Mouse (Mus musculus) lung, postnatal 0 days (tissue): ENCODE results near the gene Olfr273. TPM values are rescaled to one million over a fixed set of nuclear protein-coding genes. Genes with fewer than 3 reads are reported as not detected.
"Not testable (repeated sequence)": the region's sequence is repeated elsewhere in the genome, so short reads cannot be mapped to it uniquely, and the experiment has no call there.

Source experiments
- ATAC-seq: fragments of 200-750 bp; cut with Nextera tagmentation; 2 replicates; pipeline ENCODE4 v1.8.0; 2017; ENCODE audit warnings: moderate library complexity
- DNase-seq: peaks from one replicate; pipeline ENCODE4 v3.0.0-alpha.2; 2016; ENCODE audit warnings: low spot score
- H3K27ac ChIP-seq: fragments of 300-500 bp; sonication (generic); 2 replicates; pipeline ENCODE4 v1.5.1; 2014; ENCODE audit warnings: antibody characterized with exemption, mild to moderate bottlenecking, low read length, mixed read lengths
- H3K27me3 ChIP-seq: fragments of 300-500 bp; sonication (generic); replicated peaks from 2 replicates; pipeline ENCODE4 v1.6.1; 2014; ENCODE audit warnings: low read length, mixed read lengths; ENCODE audit not compliant: insufficient read depth
- H3K36me3 ChIP-seq: fragments of 300-500 bp; sonication (generic); 2 replicates; pipeline ENCODE4 v1.6.1; 2014; ENCODE audit warnings: low read length, mixed read lengths; ENCODE audit not compliant: insufficient read depth
- H3K4me1 ChIP-seq: fragments of 300-500 bp; sonication (generic); 2 replicates; pipeline ENCODE4 v1.6.1; 2014; ENCODE audit warnings: antibody characterized with exemption, low read depth, low read length, mixed read lengths; ENCODE audit not compliant: insufficient read depth
- H3K4me2 ChIP-seq: fragments of 300-500 bp; sonication (generic); replicated peaks from 2 replicates; pipeline ENCODE4 v1.6.1; 2014; ENCODE audit warnings: low read depth, mild to moderate bottlenecking, low read length, moderate library complexity, mixed read lengths
- H3K4me3 ChIP-seq: fragments of 300-500 bp; sonication (generic); 2 replicates; pipeline ENCODE4 v1.5.1; 2014; ENCODE audit warnings: low read depth, low read length
- H3K9ac ChIP-seq: fragments of 300-500 bp; sonication (generic); replicated peaks from 2 replicates; pipeline ENCODE4 v1.6.1; 2014; ENCODE audit warnings: low read depth, mild to moderate bottlenecking
- H3K9me3 ChIP-seq: fragments of 300-500 bp; sonication (generic); 2 replicates; pipeline ENCODE4 v1.6.1; 2016; ENCODE audit warnings: low read length, mixed read lengths
- CTCF ChIP-seq: IDR thresholded peaks from 2 replicates; pipeline ENCODE4 v1.5.1; 2016; ENCODE audit warnings: antibody characterized with exemption, mild to moderate bottlenecking
- EP300 ChIP-seq: IDR thresholded peaks from 2 replicates; pipeline ENCODE4 v1.6.1; 2016; ENCODE audit warnings: antibody characterized with exemption, mild to moderate bottlenecking, control low read depth
- WGBS: fragments of 180-500 bp; shearing (Covaris S2); extraction: QIAGEN DNeasy Blood & Tissue Kit; methylation state at CpG from one replicate; pipeline ENCODE4 v1.1.7; 2014; 5-methylcytosine and 5-hydroxymethylcytosine counted together
- polyA plus RNA-seq: library from polyadenylated mRNA; unstranded; fragments of >200 nt; fragmentation: Nextera tagmentation; extraction: Ambion mirVana; gene quantifications from 2 replicates; pipeline ENCODE4 v1.2.1, GENCODE M21; 2015

Olfr273 gene
- polyA plus RNA-seq = not detected in 2 replicates

- Histone ChIP-seq H3K9ac (no peak within 1 kb of the TSS), H3K4me3 (no peak within 1 kb of the TSS), H3K9me3 (no peaks in the 10 kb centered on the region), H3K36me3 (no peaks in the 10 kb centered on the region), H3K4me1 (no peaks in the 10 kb centered on the region), H3K27me3 (no peaks in the 10 kb centered on the region), H3K27ac (no peak within 1 kb of the TSS), H3K4me2 (no peak within 1 kb of the TSS)
- ATAC-seq (no peak), DNase-seq (no peak)
- WGBS = 65% methylated on average over 1 of the region's 1 CpGs
- TF ChIP-seq CTCF (no peak), EP300 (no peak)
Measured at GRCm38 (mm10) chr4:52859136-52859535, at the start of gene Olfr273. Gene Olfr273, minus strand, starts transcription at chr4:52859236.

GRCm38 (mm10) chr4:52864156-52864555 lies 5.1 kb upstream of the Olfr273 start:
- no peak for ATAC-seq
- H3K9ac ChIP-seq = no peak overlapping the region
- H3K4me3 ChIP-seq = no peak overlapping the region
- no peaks in the 10 kb centered on the region for H3K9me3 ChIP-seq
- TF ChIP-seq CTCF (no peak), EP300 (no peak)
- no peak for DNase-seq
- WGBS = 87% methylated on average over 9 of the region's 9 CpGs
- no peaks in the 10 kb centered on the region for H3K4me1 ChIP-seq
- H3K27ac ChIP-seq = no peak overlapping the region
- H3K4me2 ChIP-seq = no peak overlapping the region
- H3K36me3 ChIP-seq = no peaks in the 10 kb centered on the region
- H3K27me3 ChIP-seq = no peaks in the 10 kb centered on the region

GRCm38 (mm10) chr4:52849672-52850071 lies 9.4 kb downstream of the Olfr273 start:
- Histone ChIP-seq H3K4me3 (no peak overlapping the region), H3K27ac (no peak overlapping the region), H3K9me3 (no peaks in the 10 kb centered on the region), H3K9ac (no peak overlapping the region), H3K4me1 (no peaks in the 10 kb centered on the region), H3K27me3 (no peaks in the 10 kb centered on the region), H3K36me3 (no peaks in the 10 kb centered on the region), H3K4me2 (no peak overlapping the region)
- DNase-seq (no peak), ATAC-seq (no peak)
- TF ChIP-seq CTCF = no peak
- TF ChIP-seq EP300 = no peak
- 77% methylated on average over 5 of the region's 5 CpGs for WGBS

- Histone ChIP-seq H3K36me3 (no peaks in the 10 kb centered on the region), H3K27me3 (no peaks in the 10 kb centered on the region), H3K9ac (no peak overlapping the region), H3K4me2 (no peak overlapping the region), H3K4me1 (no peaks in the 10 kb centered on the region), H3K9me3 (no peaks in the 10 kb centered on the region), H3K4me3 (no peak overlapping the region), H3K27ac (no peak overlapping the region)
- ATAC-seq = no peak
- DNase-seq = no peak
- WGBS = 48% methylated on average over 4 of the region's 4 CpGs
- TF ChIP-seq CTCF = no peak
- TF ChIP-seq EP300 = no peak
Measured at GRCm38 (mm10) chr4:52849039-52849635, 9.9 kb downstream of the Olfr273 start.

- H3K4me2 ChIP-seq, ATAC-seq, DNase-seq, H3K36me3 ChIP-seq, H3K9ac ChIP-seq, H3K4me3 ChIP-seq, H3K9me3 ChIP-seq, H3K4me1 ChIP-seq, H3K27me3 ChIP-seq, H3K27ac ChIP-seq: not testable (repeated sequence)
- 14% methylated on average over 1 of the region's 1 CpGs for WGBS
Measured at GRCm38 (mm10) chr4:52845411-52845810, 13.6 kb downstream of the Olfr273 start.

GRCm38 (mm10) chr4:52821375-52821774 lies 37.7 kb downstream of the Olfr273 start:
- 91% methylated on average over 11 of the region's 11 CpGs for WGBS
- no peaks in the 10 kb centered on the region for H3K36me3 ChIP-seq
- no peak overlapping the region for H3K4me2 ChIP-seq
- H3K4me1 ChIP-seq = no peaks in the 10 kb centered on the region
- TF ChIP-seq CTCF (no peak), EP300 (no peak)
- H3K4me3 ChIP-seq = no peak overlapping the region
- H3K9me3 ChIP-seq = no peaks in the 10 kb centered on the region
- no peak overlapping the region for H3K27ac ChIP-seq
- no peak overlapping the region for H3K9ac ChIP-seq
- no peaks in the 10 kb centered on the region for H3K27me3 ChIP-seq
- no peak for ATAC-seq
- DNase-seq = no peak

- Histone ChIP-seq H3K9ac (no peak within 1 kb of the TSS), H3K27me3 (no peaks in the 10 kb centered on the region), H3K4me1 (no peaks in the 10 kb centered on the region), H3K4me3 (no peak within 1 kb of the TSS), H3K36me3 (no peaks in the 10 kb centered on the region), H3K27ac (no peak within 1 kb of the TSS), H3K9me3 (no peaks in the 10 kb centered on the region), H3K4me2 (no peak within 1 kb of the TSS)
- DNase-seq = no peak
- 78% methylated on average over 2 of the region's 2 CpGs for WGBS
- TF ChIP-seq CTCF = no peak
- TF ChIP-seq EP300 = no peak
- no peak for ATAC-seq
Measured at GRCm38 (mm10) chr4:52814304-52814703, 44.7 kb downstream of the Olfr273 start, which contains the start of gene Olfr275. Gene Olfr275, plus strand, starts transcription at chr4:52814604.
